Mouse (Mus musculus): Measurements from ENCODE around the gene Cd248. TPM values are rescaled to one million over a fixed set of nuclear protein-coding genes. Genes with fewer than 3 reads are reported as not detected.

Gene Cd248
- polyA plus RNA-seq, 1 experiment from 2014 or later: 30.6 TPM

DNA sequence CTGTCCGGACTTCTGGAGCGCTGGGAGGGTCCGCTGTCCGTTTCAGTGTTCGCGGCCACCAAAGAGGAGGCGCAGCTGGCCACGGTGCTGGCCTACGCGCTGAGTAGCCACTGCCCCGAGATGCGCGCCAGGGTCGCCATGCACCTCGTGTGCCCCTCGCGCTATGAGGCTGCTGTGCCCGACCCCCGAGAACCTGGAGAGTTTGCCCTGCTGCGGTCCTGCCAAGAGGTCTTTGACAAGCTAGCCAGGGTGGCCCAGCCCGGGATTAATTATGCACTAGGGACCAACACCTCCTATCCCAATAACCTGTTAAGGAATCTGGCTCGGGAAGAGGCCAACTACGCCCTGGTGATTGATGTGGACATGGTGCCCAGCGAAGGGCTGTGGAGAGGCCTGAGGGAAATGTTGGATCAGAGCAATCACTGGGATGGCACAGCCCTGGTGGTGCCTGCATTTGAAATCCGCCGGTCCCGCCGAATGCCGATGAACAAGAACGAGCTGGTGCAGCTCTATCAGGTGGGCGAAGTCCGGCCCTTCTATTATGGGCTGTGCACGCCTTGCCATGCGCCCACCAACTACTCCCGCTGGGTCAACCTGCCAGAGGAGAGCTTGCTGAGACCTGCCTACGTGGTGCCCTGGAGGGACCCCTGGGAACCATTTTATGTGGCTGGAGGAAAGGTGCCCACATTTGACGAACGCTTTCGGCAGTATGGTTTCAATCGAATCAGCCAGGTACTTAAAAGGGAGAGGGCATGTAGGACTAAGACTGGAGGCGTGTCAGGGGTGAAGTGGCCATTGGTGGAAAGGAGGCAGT lies 28.4 kb upstream of the Cd248 start:
- ATAC-seq (ENCODE audit: insufficient number of reproducible peaks, insufficient read depth, low FRiP score, low TSS enrichment, low read depth): peak; percentile 24; the same call in 1 of the 2 replicates
- 12% methylated on average over 41 of the region's 41 CpGs for WGBS
- Histone ChIP-seq H3K4me1 (replicated peaks) (peaks cover 35% of the 10 kb centered on the region), H3K4me3 (replicated peaks) (peak overlapping the region; percentile 85), H3K27me3 (no peaks in the 10 kb centered on the region), H3K27ac (peak overlapping the region; percentile 87; the same call in 1 of the 2 replicates), H3K9me3 (no peaks in the 10 kb centered on the region), H3K9ac (replicated peaks) (peak overlapping the region; percentile 78), H3K36me3 (peaks cover 23% of the 10 kb centered on the region; the same call in 1 of the 2 replicates), H3K4me2 (peak overlapping the region; percentile 98)

DNA sequence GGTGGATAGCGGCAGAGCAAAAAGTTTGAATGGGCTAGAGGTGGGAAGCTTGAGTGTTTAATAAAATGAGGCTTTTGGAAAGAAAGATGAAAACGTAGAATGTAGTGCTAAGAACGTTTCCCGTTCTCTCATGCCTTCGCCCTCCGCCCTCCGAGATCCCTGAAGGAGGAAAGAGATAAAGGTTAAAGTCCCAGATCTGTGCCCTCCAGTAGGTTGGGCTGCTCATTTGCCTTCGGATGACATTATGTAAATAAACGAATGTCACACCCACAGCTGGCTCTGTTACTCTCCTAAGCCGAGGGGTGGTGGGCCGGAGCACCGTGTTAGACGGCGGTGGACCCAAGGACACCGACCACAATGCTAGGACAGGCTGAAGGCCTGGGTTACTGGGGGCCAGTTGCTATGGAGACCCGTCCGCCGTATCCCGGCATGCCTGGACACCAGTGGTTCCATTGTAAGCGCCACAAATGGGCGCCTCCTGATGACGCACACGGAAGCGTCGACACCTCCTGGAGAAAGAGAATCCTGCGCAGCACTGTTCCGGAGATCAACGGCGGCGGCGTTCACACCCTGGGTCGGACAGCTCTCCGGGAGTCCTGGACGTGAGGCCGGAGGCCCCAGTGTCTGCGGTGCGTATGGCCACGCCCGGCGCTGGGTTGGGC lies 26.9 kb upstream of the Cd248 start, which contains the start of gene Brms1:
TSS of gene Brms1 (plus strand) at position 493 of the 662 bp plus-strand sequence.
- no peaks in the 10 kb centered on the region for H3K9me3 ChIP-seq
- H3K4me2 ChIP-seq: peak within 1 kb of the TSS; percentile 98
- WGBS: 9% methylated on average over 40 of the region's 40 CpGs
- peak within 1 kb of the TSS; percentile 78 for H3K9ac ChIP-seq (replicated peaks)
- peak within 1 kb of the TSS; percentile 85 for H3K4me3 ChIP-seq (replicated peaks)
- H3K4me1 ChIP-seq (replicated peaks): peaks cover 35% of the 10 kb centered on the region
- no peak within 1 kb of the TSS for H3K27ac ChIP-seq
- ATAC-seq (ENCODE audit: insufficient number of reproducible peaks, insufficient read depth, low FRiP score, low TSS enrichment, low read depth): peak; percentile 68
- H3K27me3 ChIP-seq: no peaks in the 10 kb centered on the region
- peaks cover 22% of the 10 kb centered on the region; the same call in 1 of the 2 replicates for H3K36me3 ChIP-seq

DNA sequence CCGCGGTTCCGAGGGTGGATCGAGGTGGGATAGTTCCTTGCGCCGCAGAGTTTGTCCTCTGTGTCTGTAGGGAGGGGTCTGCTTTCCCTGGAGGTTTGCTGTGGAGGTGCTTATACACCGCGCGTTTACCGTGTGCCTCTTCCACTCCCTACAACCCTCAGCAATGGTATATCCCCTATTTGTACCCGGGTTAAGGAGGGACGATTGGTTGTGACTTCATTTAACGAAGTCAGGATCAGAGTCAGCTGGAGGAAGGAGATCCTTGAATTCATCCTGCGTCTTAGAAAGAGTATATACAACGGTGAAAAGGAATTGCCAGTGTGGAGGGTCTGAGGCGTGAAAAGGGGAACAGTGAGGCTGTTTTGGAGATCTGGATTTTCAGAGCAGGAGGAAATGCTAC lies 26.3 kb upstream of the Cd248 start:
- no peaks in the 10 kb centered on the region for H3K27me3 ChIP-seq
- H3K36me3 ChIP-seq: peaks cover 28% of the 10 kb centered on the region
- no peak for ATAC-seq (ENCODE audit: insufficient number of reproducible peaks, insufficient read depth, low FRiP score, low TSS enrichment, low read depth)
- peaks cover 35% of the 10 kb centered on the region for H3K4me1 ChIP-seq (replicated peaks)
- no peaks in the 10 kb centered on the region for H3K9me3 ChIP-seq
- no peak overlapping the region for H3K27ac ChIP-seq
- WGBS: 3% methylated on average over 16 of the region's 16 CpGs
- peak overlapping the region; percentile 85 for H3K4me3 ChIP-seq (replicated peaks)
- H3K9ac ChIP-seq (replicated peaks): peak overlapping the region; percentile 75
- peak overlapping the region; percentile 98 for H3K4me2 ChIP-seq

DNA sequence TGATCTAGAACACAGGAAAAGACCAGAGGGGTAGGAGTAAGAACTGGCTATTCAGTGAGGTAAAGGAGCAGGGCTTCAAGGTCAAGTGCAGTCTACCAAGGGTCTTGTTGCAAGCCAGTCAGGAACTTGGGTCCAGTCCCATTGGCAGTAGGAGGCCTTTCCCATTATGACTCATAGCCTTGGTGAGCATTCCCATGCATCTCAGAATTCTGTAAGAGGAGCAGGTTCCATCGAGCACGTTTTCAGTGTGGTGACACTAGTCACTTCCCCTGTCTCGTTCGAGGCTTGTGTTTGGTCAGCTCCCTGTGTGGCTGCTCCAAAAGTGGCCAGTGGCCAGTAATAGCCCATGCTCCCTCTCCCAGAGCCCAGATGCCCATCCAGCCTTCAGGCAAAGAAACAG lies 22.3 kb upstream of the Cd248 start:
- ATAC-seq (ENCODE audit: insufficient number of reproducible peaks, insufficient read depth, low FRiP score, low TSS enrichment, low read depth): no peak
- H3K36me3 ChIP-seq: peaks cover 60% of the 10 kb centered on the region
- peaks cover 23% of the 10 kb centered on the region for H3K4me1 ChIP-seq (replicated peaks)
- H3K9me3 ChIP-seq: no peaks in the 10 kb centered on the region
- H3K4me2 ChIP-seq: no peak overlapping the region
- no peak overlapping the region for H3K27ac ChIP-seq
- H3K27me3 ChIP-seq: peaks cover 12% of the 10 kb centered on the region
- no peak overlapping the region for H3K4me3 ChIP-seq (replicated peaks)
- 75% methylated on average over 4 of the region's 4 CpGs for WGBS
- no peak overlapping the region for H3K9ac ChIP-seq (replicated peaks)

DNA sequence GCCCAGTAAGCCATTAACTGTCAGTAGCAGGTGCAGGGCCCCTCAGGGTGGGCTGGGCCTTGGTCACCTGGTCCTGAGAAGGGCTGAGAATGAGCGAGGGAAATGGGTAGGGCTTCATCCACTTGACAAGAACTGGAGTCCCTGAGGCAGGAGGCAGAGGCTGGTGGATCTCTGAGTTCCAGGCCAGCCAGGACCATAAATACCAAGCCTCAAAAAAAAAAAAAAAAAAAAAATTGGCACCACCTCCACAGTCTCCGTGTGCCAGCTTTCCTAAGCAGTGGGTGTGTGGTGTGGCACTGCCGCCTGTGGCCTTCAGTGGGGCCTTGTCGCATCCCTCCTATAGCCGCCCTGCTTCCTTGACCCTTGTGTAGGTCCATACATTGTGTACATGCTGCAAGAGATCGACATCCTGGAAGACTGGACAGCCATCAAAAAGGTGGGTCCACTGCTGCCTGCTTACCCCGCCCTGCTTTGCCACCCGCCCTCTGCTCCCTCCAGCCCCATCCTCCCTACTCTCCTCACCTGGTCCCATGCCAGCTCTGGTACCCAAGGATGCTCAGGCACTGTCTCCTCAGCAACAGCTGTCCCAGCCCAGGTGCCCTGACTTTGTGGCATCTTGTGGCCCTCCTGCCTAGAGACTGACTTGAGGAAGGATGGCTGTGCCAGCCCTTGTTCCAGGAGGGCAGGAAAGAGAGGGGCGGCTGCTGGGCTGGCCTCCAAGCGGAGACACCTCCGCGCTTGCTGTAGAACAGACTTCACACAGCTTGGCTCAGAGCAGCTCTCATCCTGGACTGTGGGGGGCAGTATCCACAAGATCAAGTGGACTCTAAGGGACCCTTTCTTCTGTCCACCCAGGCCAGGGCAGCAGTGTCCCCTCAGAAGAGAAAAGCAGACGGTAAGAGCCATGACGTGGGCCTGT lies 19.5 kb upstream of the Cd248 start:
- Histone ChIP-seq H3K9me3 (no peaks in the 10 kb centered on the region), H3K9ac (replicated peaks) (no peak overlapping the region), H3K27ac (no peak overlapping the region), H3K4me1 (replicated peaks) (peaks cover 29% of the 10 kb centered on the region), H3K27me3 (peaks cover 41% of the 10 kb centered on the region), H3K4me3 (replicated peaks) (no peak overlapping the region), H3K36me3 (peaks cover 51% of the 10 kb centered on the region), H3K4me2 (no peak overlapping the region)
- ATAC-seq (ENCODE audit: insufficient number of reproducible peaks, insufficient read depth, low FRiP score, low TSS enrichment, low read depth): no peak
- 86% methylated on average over 14 of the region's 14 CpGs for WGBS

DNA sequence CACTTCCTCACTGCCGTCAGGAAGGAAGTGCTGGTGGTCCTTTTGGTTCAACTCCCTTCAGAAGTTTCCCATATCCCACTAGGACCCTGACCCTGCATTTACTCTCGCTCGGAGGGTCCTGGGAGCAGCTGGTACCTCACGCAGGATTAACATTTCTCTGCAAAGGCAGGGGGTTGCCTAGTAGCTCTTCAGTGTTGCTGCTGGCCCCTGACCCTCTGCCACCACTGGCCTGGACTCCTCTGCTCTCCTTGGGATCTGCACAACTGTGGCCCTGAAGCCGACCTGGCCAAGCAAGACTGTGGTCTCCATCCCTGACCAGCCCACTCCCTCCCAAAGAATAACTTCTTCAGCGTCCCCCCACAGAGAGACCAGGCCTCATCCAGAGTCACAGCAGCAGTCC lies 18.6 kb upstream of the Cd248 start:
- no peak overlapping the region for H3K9ac ChIP-seq (replicated peaks)
- ATAC-seq (ENCODE audit: insufficient number of reproducible peaks, insufficient read depth, low FRiP score, low TSS enrichment, low read depth): no peak
- peaks cover 49% of the 10 kb centered on the region for H3K27me3 ChIP-seq
- no peak overlapping the region for H3K4me3 ChIP-seq (replicated peaks)
- peaks cover 42% of the 10 kb centered on the region for H3K36me3 ChIP-seq
- H3K9me3 ChIP-seq: no peaks in the 10 kb centered on the region
- no peak overlapping the region for H3K4me2 ChIP-seq
- H3K4me1 ChIP-seq (replicated peaks): peaks cover 29% of the 10 kb centered on the region
- WGBS: 84% methylated on average over 6 of the region's 6 CpGs
- H3K27ac ChIP-seq: no peak overlapping the region

DNA sequence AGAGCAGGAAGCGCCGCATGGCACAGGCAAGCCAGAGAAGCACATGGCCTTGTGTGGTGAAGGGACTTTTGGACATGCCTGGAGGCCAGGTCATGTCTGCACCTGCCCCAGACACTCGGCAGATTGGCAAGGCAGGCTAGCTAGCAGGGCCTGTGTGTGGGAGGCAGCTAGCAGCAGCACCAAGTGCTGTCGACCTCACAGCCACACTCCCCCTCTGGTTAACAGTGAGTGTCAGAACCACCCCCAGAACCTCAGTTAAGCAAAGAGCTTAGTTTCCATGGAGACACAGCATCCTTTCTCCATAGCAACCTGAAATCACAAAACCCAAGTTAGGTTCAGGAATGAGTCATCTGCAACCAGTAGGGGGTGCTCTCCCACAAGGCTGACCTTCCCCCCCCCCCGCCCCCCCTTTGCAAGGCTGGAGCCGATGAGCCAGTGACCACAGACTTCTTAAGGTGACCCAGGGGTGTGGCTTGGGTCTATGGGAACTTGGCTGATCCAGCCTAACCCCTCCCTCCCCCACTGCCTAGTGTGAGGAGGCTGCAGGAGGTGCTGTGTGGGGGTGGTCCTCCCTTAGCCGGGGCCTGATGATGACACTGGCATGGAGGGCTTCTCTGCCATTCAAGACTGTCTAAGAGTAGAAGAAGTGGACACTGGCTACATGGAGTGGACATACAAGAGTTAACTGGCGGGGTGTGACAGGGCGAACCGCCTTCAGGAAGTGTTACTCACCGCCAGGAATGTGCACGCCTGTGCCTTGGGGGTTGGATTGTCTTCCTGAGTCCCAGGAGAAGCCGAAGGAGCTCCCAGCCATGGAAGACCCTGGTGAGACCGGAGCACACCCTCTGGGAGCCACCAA lies 17.6 kb upstream of the Cd248 start, which contains the start of gene Rin1:
TSS of gene Rin1 (plus strand) at position 435 of the 859 bp plus-strand sequence.
- Histone ChIP-seq H3K9me3 (no peaks in the 10 kb centered on the region), H3K9ac (replicated peaks) (peak within 1 kb of the TSS; percentile 23; the same call in 1 of the 2 replicates), H3K36me3 (peaks cover 41% of the 10 kb centered on the region), H3K4me1 (replicated peaks) (peaks cover 29% of the 10 kb centered on the region), H3K27me3 (peaks cover 49% of the 10 kb centered on the region), H3K4me2 (peak within 1 kb of the TSS; percentile 36), H3K27ac (no peak within 1 kb of the TSS), H3K4me3 (replicated peaks) (peak within 1 kb of the TSS; percentile 17)
- ATAC-seq (ENCODE audit: insufficient number of reproducible peaks, insufficient read depth, low FRiP score, low TSS enrichment, low read depth): no peak
- 16% methylated on average over 14 of the region's 14 CpGs for WGBS

DNA sequence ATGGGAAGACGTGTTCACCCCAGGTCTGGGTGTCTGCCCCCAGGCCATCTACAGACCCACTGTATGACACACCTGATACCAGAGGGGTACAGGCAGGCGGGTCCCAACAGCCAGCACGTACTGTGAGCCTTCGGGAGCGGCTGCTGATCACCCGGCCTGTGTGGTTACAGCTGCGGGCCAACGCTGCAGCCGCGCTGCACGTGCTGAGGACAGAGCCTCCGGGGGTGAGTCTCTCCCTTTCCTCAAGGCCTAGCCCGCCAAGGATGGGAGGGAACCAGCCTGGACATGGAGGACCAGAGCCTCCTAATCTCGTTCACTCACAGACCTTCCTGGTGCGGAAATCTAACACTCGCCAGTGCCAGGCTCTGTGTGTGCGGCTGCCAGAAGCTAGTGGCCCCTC lies 16.8 kb upstream of the Cd248 start:
- Histone ChIP-seq H3K27me3 (peaks cover 49% of the 10 kb centered on the region), H3K9ac (replicated peaks) (peak overlapping the region; percentile 23; the same call in 1 of the 2 replicates), H3K9me3 (no peaks in the 10 kb centered on the region), H3K27ac (no peak overlapping the region), H3K4me3 (replicated peaks) (peak overlapping the region; percentile 17), H3K4me2 (peak overlapping the region; percentile 36), H3K36me3 (peaks cover 38% of the 10 kb centered on the region), H3K4me1 (replicated peaks) (peaks cover 29% of the 10 kb centered on the region)
- WGBS: 6% methylated on average over 17 of the region's 17 CpGs
- peak; percentile 16; the same call in 1 of the 2 replicates for ATAC-seq (ENCODE audit: insufficient number of reproducible peaks, insufficient read depth, low FRiP score, low TSS enrichment, low read depth)

DNA sequence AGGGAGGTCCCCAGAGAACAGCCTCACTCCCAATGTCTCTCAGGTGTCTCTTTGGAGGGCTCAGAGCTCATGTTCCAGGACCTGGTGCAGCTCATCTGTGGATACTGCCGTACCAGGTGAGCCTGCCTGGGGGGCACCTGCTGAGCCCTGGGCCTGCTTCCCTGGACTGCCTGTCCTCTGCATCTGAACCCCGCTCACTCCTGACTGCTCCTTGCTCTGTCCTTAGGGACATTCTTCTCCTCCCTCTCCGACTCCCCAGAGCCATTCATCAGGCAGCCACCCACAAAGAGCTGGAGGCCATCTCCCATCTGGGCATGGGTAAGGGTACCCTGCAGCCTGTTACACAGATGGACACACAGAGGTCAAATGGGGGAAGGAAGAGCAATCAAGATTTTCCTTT lies 16.4 kb upstream of the Cd248 start:
- Histone ChIP-seq H3K36me3 (peaks cover 33% of the 10 kb centered on the region), H3K9ac (replicated peaks) (no peak overlapping the region), H3K9me3 (no peaks in the 10 kb centered on the region), H3K4me3 (replicated peaks) (0 out of 2 replicates have a peak overlapping the region, but pooled peaks have one; percentile 17), H3K27ac (no peak overlapping the region), H3K4me2 (peak overlapping the region; percentile 36; the same call in 1 of the 2 replicates), H3K27me3 (peaks cover 49% of the 10 kb centered on the region), H3K4me1 (replicated peaks) (peaks cover 34% of the 10 kb centered on the region)
- 40% methylated on average over 3 of the region's 3 CpGs for WGBS
- no peak for ATAC-seq (ENCODE audit: insufficient number of reproducible peaks, insufficient read depth, low FRiP score, low TSS enrichment, low read depth)

Measured in limb, embryonic 12.5 days (tissue).